Mouse (Mus musculus) T-helper 17 cell (primary cell): ENCODE measurements around the gene Foxq1.

Source experiments
- in situ Hi-C, 2 experiments: fragments of 300-600 bp; cut with MboI, MseI; formaldehyde crosslinking; loops; 1 replicate in 1 of 2; 2 replicates in 1 of 2; pipeline ENCODE4 v1.15.1; 2025; ENCODE audit warnings: high pct_unique_total_duplicates in 2 of 2

Foxq1 gene

GRCm38 (mm10) chr13:31567617-31568294, 11.8 kb downstream of the Foxq1 start:
- in situ Hi-C loops: loop anchor here (10.0 to 25.0 kb wide), 2 partner anchors 593 to 830 kb away; partner anchors contain the start of genes Exoc2 (in 1 of the 2), Gm5447 (in 1 of the 2) and Irf4 (in 1 of the 2)

DNA sequence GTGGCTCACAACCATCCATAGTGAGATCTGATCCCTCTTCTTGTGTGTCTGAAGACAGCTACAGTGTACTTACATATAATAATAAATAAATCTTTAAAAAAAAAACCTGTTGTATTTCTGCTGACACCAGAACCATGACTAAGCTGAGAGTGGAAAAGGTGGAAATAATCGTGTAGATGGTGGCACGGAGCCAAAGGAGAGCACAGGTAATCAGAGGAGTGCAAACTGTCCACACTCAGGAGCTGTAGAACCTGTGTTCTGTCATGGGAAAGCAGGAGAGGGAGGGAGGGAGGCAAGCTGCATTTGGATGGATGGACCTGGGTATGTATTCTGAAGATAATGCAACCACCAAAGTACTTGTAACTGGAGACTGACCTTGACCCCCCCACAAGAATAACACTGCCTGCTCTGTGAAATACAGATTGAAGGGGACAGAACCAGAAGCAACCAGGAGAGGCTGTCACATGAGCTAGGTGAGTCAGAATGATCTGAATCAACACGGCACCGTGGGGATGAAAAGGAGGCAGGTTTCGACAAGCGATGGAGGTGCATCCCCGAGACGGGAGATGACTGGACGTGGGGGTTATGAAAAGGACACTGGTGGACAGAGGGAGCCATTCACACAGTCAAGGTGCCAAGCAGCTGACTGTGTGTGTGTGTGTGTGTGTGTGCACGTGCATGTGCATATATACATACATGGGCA, 17.0 kb downstream of the Foxq1 start:
- in situ Hi-C loops: loop anchor here in 1 of 2 experiments (5.0 to 25.0 kb wide), 2 partner anchors 34 to 836 kb away; partner anchors contain the start of gene Irf4

DNA sequence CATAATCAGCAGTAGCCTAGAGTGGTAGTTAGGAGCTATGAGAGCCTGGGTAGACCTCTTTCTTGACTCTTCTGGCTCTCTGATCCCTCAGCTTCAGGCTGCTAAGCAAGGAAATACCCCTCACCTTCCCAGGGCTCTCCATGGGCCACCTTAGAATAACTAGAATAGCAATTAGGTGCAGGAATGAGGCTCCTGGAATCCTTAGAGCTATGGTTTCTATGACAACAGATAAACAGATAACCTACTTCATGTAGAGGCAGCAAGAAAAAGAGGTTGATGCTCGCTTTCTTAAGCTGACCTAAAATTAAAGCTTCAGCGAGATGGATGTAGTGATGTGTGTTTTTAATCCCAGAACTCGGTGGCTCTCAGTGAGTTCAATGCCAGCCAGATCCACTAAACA, 18.7 kb downstream of the Foxq1 start:
- in situ Hi-C loops: loop anchor here in 1 of 2 experiments (5.0 to 25.0 kb wide), 2 partner anchors 33 to 837 kb away; partner anchors contain the start of gene Irf4

- in situ Hi-C loops: no loop called here
Measured at GRCm38 (mm10) chr13:31576696-31577095, 20.8 kb downstream of the Foxq1 start.

DNA sequence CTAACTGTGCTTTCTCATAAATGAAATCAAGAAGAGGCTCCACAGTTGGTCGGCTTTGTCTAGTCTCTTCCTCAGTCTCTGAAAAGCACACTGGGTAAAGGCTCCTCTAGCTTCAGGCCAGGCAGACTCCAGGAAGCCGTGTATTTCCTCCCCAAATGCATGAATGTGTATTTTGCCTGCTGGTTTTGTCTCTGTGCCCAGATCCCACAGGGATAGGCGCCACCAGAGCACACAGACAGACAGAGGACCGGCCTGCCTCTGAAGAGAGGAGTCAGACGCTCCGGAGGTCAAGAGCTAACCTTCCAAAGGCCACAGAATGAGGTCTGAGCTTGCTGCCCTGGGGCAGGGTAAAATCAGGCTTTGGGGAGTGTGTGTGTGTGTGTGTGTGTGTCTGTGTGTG, 21.6 kb downstream of the Foxq1 start:
- in situ Hi-C loops: no loop called here

DNA sequence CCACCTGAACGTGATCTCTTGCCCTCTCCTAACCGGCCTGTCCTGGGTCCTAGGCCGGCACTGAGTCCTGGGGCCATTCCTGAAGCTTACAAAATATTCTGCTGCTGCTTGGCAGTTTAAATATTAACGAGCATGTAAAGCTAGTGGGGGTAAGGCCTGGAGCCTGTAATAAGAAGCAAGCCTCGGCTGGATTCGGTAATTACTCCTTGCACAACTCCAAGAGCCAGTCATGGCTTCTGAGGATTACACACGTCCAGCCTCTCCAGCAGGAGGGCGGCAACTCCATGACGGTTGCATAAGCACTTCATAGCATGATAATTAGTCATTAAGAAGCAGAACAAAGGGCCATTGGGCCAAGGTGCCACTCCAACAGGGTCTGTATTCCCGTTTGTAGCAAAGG, 22.5 kb downstream of the Foxq1 start:
- in situ Hi-C loops: no loop called here

- in situ Hi-C loops: no loop called here
Measured at GRCm38 (mm10) chr13:31579866-31580265, 23.9 kb downstream of the Foxq1 start.

DNA sequence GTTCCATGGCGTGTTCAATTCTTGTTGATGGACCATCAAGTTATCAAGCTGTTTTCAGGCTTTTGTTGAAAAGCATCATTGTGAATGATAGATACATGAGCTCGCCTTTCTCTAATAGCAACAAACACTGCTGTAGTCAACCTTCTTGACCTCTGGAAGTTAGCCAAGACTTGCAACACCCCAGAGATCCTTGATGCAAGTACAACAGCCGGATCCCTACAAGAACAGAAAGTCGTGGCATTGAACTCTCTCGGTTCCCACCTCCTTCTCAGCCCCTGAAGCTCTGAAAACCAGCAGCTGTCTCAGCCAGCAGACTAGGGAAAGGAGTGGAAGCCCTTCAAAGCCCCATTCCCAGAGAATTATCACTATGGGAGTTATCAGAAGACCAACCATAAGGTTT, 31.4 kb downstream of the Foxq1 start:
- in situ Hi-C loops: no loop called here

DNA sequence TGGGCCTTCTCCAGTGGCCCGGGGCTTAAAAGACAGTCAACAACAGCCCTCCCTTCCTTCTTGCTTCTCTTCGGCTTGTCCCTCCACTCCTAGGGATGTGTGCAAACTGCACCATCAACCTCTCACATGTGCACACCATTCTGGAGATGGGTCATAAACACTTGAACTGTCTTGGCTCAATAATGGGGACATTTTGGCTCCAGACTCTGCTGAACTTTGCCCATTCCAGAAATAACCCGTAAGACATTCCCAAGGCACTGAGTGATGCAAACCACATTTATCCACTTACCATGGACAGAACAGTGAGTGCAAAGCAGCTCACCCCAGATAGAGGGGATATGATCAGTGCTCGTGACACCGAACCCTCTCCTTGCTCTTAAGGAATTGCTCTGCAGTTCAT, 43.6 kb downstream of the Foxq1 start:
- in situ Hi-C loops: no loop called here

DNA sequence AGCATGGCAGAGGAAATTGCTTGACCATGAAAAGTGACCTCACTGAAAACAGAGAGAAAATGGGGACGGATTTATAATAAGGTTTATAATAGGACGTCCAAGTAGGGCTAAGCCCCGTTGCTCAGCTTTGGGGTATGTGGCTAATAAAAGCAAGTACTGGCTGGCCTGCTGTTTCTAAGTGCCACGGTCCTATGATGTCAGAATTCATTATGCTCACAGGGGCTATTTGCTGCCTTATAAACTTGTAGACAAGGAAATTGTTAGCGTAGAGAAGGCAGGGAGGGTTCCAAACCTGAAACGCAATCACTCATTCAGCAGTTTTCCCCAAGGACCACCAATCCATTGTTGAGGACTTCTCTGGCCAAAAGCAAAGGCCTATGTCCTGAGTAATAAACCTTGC, 48.0 kb downstream of the Foxq1 start:
- in situ Hi-C loops: no loop called here
